ENCODE assay signal across 8 mouse cellular contexts in genomic region chr8:26961251-26962063, GRCm38 (mm10). TPM values are rescaled to one million over a fixed set of nuclear protein-coding genes. Genes with fewer than 3 reads are reported as not detected.
A peak's percentile ranks its signal among the peaks of the same experiment; 100 is the strongest.
DNase-seq lines count a peak whose midpoint lies in the region; ATAC-seq lines count a peak whose summit lies in the region.

No protein-coding gene starts in this region.

- H3K4me1 ChIP-seq in hindbrain, embryonic 15.5 days (replicated peaks), result peaks cover 11% of the 10 kb centered on the region
- peaks cover 17% of the 10 kb centered on the region for H3K4me1 ChIP-seq in midbrain, embryonic 13.5 days (replicated peaks)

- H3K27ac ChIP-seq in hindbrain, embryonic 15.5 days (replicated peaks), result 0 out of 2 replicates have a peak overlapping the region, but pooled peaks have one; percentile 45
- H3K27ac ChIP-seq in midbrain, embryonic 13.5 days, result peak overlapping the region; percentile 52

- 7% methylated on average over 15 of the region's 15 CpGs for WGBS in hindbrain, embryonic 15.5 days
- WGBS in midbrain, embryonic 13.5 days, result 5% methylated on average over 15 of the region's 15 CpGs

- ATAC-seq in hindbrain, embryonic 15.5 days (ENCODE audit: low FRiP score, low read depth), result peak; percentile 93
- ATAC-seq in midbrain, embryonic 13.5 days, result peak; percentile 97

- H3K4me3 ChIP-seq in hindbrain, embryonic 15.5 days, result no peak overlapping the region
- no peak overlapping the region for H3K4me3 ChIP-seq in midbrain, embryonic 13.5 days (replicated peaks)

- no peaks in the 10 kb centered on the region for H3K9me3 ChIP-seq in hindbrain, embryonic 15.5 days
- no peaks in the 10 kb centered on the region for H3K9me3 ChIP-seq in midbrain, embryonic 13.5 days

- no peaks in the 10 kb centered on the region for H3K36me3 ChIP-seq in hindbrain, embryonic 15.5 days
- H3K36me3 ChIP-seq in midbrain, embryonic 13.5 days, result no peaks in the 10 kb centered on the region

- DNase-seq in gastrocnemius, postnatal 14 days, result peak; percentile 11
- DNase-seq in gastrocnemius, postnatal 10 days, result no peak
- DNase-seq in right cerebral cortex, postnatal 14 days, result peak; percentile 28
- DNase-seq in right cerebral cortex, adult 2 months (ENCODE audit: low spot score in 2 of 2), result no peak
- DNase-seq in c-Kit-positive CD71-positive TER-119-positive erythroid progenitor cells, embryonic 14.5 days (ENCODE audit: low spot score), result no peak
- DNase-seq in left cerebral cortex, adult 11 months (ENCODE audit: low spot score), result no peak

- peaks cover 38% of the 10 kb centered on the region for H3K27me3 ChIP-seq in hindbrain, embryonic 15.5 days
- H3K27me3 ChIP-seq in midbrain, embryonic 13.5 days, result peaks cover 55% of the 10 kb centered on the region

- intact Hi-C loops in gastrocnemius, postnatal 14 days (cut with DNase I; ENCODE audit: low total_unique reads), result loop anchor here (10.0 kb wide), 1 partner anchor 67 kb away; no protein-coding TSS in a partner anchor

- H3K4me2 ChIP-seq in hindbrain, embryonic 15.5 days, result peak overlapping the region; percentile 24; the same call in 1 of the 2 replicates
- peak overlapping the region; percentile 29 for H3K4me2 ChIP-seq in midbrain, embryonic 13.5 days (replicated peaks)

- H3K9ac ChIP-seq in hindbrain, embryonic 15.5 days, result peak overlapping the region; percentile 2; the same call in 1 of the 2 replicates
- H3K9ac ChIP-seq in midbrain, embryonic 13.5 days (replicated peaks), result 0 out of 2 replicates have a peak overlapping the region, but pooled peaks have one; percentile 25

RNA-seq across cellular contexts. Expression of gene Zfp703, which starts 15.7 kb away (rescaled TPM):
- total RNA-seq in gastrocnemius, postnatal 14 days (2021), result 10 to 100 TPM; 23.4 to 34.4 TPM
- total RNA-seq in gastrocnemius, postnatal 10 days (2021), result 10 to 100 TPM; 22.4 to 27.3 TPM
- 17.4 and 23.4 TPM in 2 replicates for polyA plus RNA-seq in hindbrain, embryonic 15.5 days (2015; fragmentation: Nextera tagmentation; extraction: Ambion mirVana)
- polyA plus RNA-seq in midbrain, embryonic 13.5 days (2015; fragmentation: Nextera tagmentation; extraction: Ambion mirVana), result 5.9 and 8.6 TPM in 2 replicates

Comparison
In these comparisons a context has a peak if more than half of its experiments do, and no peak if none do; other contexts are left out.
1. DNase-seq: peak in gastrocnemius, postnatal 14 days (single experiment) and right cerebral cortex, postnatal 14 days (single experiment); none in gastrocnemius, postnatal 10 days (single experiment), right cerebral cortex, adult 2 months (0 of 2), c-Kit-positive CD71-positive TER-119-positive erythroid progenitor cells, embryonic 14.5 days (single experiment) and left cerebral cortex, adult 11 months (single experiment).